Mouse (Mus musculus): Measurements from ENCODE around the gene Bbs9.

- TF ChIP-seq GATA1 (IDR thresholded peaks at IDR 0.05; ENCODE audit: borderline replicate concordance, low read length), result no peak
- no peak for TF ChIP-seq FLI1 (IDR thresholded peaks at IDR 0.05; ENCODE audit: low read length)
Measured at GRCm38 (mm10) chr9:22759241-22759640, 283.7 kb downstream of the Bbs9 start.
